Mouse (Mus musculus) CD4-positive helper T cell, adult 2 months (primary cell): Measurements from ENCODE around the gene Sap18.
A peak's percentile ranks its signal among the peaks of the same experiment; 100 is the strongest.
"Not testable (repeated sequence)": the region's sequence is repeated elsewhere in the genome, so short reads cannot be mapped to it uniquely, and the experiment has no call there.

Experiments used
- DNase-seq: peaks from one replicate; pipeline ENCODE4 v3.0.0-alpha.2; 2012; ENCODE audit warnings: low read depth, missing footprints, low spot score

The Sap18 gene

GRCm38 (mm10) chr14:57825788-57826751 lies 28.1 kb downstream of the Sap18 start, which contains the start of the genes Ska3 and Mrpl57:
TSS of gene Ska3 (minus strand) at chr14:57826185.
TSS of gene Mrpl57 (plus strand) at chr14:57826234.
- DNase-seq, result peak; percentile 92

DNA sequence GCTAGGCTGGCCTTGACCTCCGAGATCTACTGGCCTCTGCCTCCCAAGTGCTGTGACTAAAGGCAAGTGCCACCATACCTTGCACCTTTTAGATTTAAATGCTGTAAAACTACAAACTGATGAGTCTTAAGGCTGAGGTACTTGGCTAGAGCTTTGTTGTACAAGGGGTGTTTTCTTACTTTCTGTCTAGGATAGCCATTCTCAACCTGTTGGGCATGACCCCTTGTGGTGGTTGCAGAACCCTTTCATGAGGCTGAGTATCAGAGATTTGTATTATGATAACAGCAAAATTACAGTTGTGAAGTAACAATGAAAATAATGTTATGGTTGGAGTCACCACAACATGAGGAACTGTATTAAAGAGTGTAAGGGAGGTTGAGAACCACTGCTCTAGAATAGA lies 29.3 kb downstream of the Sap18 start:
- peak; percentile 23 for DNase-seq

DNA sequence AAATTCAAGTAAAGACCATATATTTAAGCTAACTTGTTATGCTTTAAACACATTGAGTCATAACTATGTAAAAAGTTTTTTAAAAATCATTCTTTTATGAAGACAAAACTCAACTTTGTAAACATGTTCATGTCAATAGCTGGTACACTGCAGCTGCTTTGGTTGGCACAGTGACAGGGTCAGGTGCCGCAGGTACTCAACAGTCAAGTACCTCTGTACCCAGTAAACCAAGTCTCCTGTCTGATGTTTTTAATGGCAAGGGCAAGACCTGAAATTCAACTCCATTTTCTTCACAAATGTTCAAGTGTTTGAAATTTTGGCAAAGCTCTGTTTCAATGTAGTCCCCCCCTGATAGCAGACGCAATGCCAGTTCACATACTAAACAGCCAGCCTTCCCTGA lies 35.5 kb downstream of the Sap18 start:
- DNase-seq, result no peak

GRCm38 (mm10) chr14:57835157-57835556 lies 37.2 kb downstream of the Sap18 start:
- DNase-seq, result no peak

DNA sequence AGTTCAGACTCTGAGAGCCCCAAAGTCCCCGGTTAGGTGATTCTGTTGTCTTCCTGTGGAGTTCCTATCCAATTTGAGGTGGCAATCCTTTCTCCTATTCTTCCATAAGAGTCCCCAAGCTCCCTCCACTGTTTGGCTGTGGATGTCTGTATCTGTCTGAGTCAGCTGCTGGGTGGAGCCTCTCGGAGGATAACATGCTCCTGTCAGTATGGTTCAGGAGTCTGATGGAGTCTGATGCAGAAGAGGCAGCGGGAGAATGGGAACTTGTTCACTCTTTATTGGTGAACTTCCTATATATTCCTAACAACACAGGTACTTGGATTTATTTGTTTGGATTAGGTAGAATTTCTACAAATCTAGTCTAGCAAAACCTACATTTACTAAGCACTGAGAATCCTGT lies 46.6 kb downstream of the Sap18 start:
- DNase-seq, result no peak

DNA sequence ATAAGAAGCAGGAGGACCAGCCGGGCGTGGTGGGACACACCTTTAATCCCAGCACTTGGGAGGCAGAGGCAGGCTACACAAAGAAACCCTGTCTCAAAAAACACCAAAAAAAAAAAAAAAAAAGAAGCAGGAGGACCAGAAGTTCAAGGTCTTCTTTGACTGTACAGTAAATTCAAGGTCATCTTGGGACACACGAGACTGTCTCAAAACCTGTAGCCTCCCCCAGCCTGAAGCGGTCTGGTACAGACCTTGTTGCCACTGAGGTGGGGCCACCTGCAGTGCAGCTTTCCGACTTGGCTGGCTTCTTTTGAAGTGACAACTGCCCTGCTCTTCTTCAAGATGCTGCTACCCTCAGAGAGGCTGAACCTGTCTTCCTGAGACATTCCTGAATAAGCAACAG lies 50.1 kb downstream of the Sap18 start:
- DNase-seq, result not testable (repeated sequence)

GRCm38 (mm10) chr14:57848646-57849045 lies 50.7 kb downstream of the Sap18 start:
- no peak for DNase-seq

DNA sequence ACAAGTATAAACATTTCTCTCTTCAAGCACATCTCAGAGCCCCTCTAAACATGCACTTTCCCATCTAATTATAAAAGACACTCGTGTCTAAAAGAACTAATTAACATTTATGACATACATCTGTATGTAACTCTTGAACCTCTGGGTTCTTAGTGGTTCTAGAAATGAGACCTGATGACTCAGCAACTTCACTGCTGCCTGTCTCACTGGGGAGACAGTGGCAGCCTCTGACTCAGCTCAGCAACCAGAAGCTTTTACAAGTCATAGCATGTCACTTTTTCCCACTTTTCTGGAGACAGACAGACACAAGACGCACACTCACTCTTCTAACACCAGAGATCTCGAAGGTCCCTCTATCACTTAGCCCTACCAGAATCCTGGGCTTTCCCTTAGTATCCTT lies 52.4 kb downstream of the Sap18 start:
- no peak for DNase-seq

DNA sequence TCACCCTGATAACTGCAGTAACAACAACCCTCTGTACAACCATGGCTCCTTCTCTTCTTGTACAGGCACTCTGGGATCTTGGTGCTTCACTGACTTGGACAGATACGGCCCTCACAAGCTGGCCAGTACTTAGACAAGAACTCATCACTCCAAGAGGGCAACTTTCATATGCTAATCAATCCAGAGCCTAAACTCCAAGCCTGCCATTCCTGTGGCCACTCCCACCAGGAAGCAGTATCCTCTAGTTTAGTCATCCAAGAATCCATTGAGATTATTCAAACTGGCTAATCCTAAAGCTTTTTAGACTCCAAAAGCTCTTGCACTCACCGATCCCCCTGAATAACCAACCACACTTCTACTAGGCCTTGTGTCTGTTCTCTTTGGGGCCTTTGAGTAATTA lies 55.0 kb downstream of the Sap18 start:
- DNase-seq, result no peak

DNA sequence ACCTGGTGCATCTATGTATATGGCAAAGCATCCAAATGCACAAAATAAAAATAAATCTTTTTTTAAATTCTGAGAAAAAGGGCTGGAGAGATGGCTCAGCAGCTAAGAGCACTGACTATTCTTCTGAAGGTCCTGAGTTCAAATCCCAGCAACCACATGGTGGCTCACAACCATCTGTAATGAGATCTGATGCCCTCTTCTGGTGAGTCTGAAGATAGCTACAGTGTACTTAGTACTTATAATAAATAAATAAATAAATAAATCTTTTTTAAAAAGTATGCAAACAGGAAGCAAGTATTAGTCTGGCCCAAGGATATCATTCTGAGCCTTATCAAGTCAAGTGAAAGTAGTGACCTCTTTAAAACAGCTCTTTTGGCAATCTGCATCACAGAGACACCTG lies 58.1 kb downstream of the Sap18 start:
- not testable (repeated sequence) for DNase-seq
